Mouse (Mus musculus): ENCODE data around the gene AU015836. TPM values are rescaled to one million over a fixed set of nuclear protein-coding genes. Genes with fewer than 3 reads are reported as not detected.

The AU015836 gene
- polyA plus RNA-seq, 1 experiment from 2014 or later = not detected

DNA sequence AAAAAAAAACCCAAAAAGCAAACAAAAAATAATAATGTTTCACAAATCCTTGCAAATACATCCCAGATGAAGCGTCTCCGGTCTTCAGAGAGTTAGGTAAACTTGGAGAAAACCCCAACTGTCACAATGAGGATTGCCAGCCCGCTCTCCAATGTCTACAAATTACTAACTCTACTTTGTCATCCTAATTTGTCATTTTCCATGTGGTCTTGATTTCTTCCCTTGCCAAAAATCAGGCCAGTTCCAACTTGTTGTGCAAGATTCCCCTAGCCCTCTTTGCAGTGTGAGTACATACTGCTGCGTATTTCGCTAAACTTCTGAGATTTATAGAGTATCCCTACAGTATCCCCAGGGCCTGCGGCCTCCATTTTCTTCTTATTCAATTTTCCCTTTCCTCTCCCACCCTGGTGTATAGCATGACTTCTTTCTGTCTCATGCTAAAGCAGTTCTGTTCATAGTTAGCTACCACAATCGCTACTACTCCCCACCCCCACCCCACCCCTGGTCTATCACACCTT is 43.3 kb downstream of the AU015836 start:
- in situ Hi-C loops (cut with MboI; ENCODE audit: low pct_unique_long_range_greater_than_20kb) = no loop called here
- POLR2A ChIA-PET = no interaction called here
- DNase-seq (ENCODE audit: low read depth, low spot score) (no peak), ATAC-seq (no peak)
- CTCF ChIA-PET = no interaction called here
- no peaks in the 10 kb centered on the region for H3K27me3 ChIP-seq
- TF ChIP-seq CTCF (IDR thresholded peaks at IDR 0.05) = no peak

DNA sequence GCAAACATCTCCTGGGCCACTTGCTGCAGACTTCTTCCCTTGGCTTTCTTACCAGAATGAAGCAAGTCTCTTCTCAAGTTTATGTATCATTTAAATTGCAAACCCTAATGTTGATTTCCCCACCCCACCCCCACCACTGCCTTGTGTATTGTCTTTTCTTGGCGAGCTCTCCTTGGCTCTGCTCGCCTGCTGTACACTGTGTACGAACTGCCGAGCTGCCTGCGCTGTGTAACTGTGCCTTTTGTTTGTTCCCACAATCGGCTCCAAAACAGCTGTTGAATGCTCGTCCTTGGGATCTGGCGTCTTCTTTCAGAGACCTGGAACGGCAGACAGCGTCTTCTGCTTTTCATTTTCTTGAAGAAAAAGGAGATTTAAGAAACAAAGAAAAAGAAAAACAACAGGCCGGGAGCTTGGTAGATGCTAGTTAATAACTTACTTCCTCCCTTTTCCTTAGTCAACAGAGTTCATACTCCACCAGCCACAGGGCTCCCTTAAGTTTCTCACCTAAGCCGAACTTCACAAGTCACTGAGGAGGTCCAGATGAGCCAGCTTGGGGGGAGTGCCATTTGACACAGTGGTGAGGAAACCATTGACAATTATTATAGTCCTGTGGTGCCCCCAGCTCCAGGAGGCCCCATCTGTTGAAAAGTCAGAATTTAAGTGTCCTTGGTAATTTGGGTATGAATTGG is 44.2 kb downstream of the AU015836 start:
- in situ Hi-C loops (cut with MboI; ENCODE audit: low pct_unique_long_range_greater_than_20kb) = no loop called here
- DNase-seq (ENCODE audit: low read depth, low spot score) = no peak
- POLR2A ChIA-PET = no interaction called here
- CTCF ChIA-PET = interaction anchor here (1.0 to 1.4 kb wide), 2 partner anchors 12 to 21 kb away, joined by 3 to 4 read pairs; no protein-coding TSS in a partner anchor
- no peaks in the 10 kb centered on the region for H3K27me3 ChIP-seq
- TF ChIP-seq CTCF (IDR thresholded peaks at IDR 0.05) = no peak
- ATAC-seq = no peak

DNA sequence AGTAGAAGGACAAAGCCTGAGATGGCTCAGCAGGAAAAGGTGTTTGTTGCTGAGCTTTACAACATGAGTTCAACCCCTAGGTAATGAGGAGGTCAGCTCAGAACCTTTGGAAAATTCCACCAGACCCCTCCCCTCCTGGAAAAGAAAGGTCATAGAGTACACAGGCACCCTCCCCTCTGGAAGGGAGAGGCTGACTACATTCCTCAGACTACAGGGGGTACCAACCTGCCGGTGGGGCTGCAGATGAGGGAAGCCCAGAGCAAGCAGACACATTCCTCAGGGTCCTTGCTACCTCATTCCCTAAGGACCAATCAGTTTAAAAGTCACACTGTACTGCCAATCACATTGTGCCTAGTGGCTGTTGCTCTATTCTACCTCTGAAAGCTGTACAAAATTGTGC is 48.4 kb downstream of the AU015836 start:
- POLR2A ChIA-PET = no interaction called here
- DNase-seq (ENCODE audit: low read depth, low spot score) (no peak), ATAC-seq (no peak)
- TF ChIP-seq CTCF (IDR thresholded peaks at IDR 0.05) = no peak
- CTCF ChIA-PET = no interaction called here
- in situ Hi-C loops (cut with MboI; ENCODE audit: low pct_unique_long_range_greater_than_20kb) = no loop called here
- no peaks in the 10 kb centered on the region for H3K27me3 ChIP-seq

DNA sequence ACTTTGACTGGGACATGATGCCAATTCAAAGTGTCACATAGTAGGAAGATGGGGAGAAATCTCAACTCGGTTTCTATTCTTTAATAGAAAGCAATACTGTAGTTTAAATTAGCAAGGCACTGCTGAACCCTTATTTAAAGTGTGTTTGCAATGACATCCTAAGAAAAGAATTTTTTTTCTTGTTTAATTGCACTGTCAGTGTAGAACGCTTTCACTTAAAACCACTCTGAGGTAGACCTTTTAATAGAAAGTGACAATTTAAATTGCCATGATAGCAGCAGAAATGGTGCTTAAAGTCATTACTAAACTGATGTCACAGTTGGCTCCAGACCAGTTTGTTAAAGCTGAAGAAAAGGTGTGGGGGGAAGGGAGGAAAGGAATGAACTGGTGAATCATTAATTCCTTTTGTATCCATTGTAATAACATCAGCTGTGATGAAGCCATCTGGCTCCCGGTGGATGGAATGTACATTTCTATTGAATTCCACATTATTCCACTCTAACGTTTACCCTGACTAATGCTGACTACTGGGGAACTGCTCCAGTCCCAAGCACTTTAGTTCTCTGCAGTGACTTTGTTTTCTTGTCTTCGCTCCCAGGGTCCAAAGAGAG is 53.9 kb downstream of the AU015836 start:
- ChIA-PET CTCF (interaction anchor here (0.7 to 1.5 kb wide), 3 partner anchors 8 to 65 kb away, joined by 3 to 5 read pairs (median 3); no protein-coding TSS in a partner anchor), POLR2A (no interaction called here)
- ATAC-seq (peak; percentile 80), DNase-seq (ENCODE audit: low read depth, low spot score) (no peak)
- H3K27me3 ChIP-seq = no peaks in the 10 kb centered on the region
- peak; percentile 27 for TF ChIP-seq CTCF (IDR thresholded peaks at IDR 0.05)
- in situ Hi-C loops (cut with MboI; ENCODE audit: low pct_unique_long_range_greater_than_20kb) = no loop called here

Other genes starting within 250 kb of the AU015836 start
- gene Pdk3, start 136.5 kb upstream of the AU015836 start, polyA plus RNA-seq (2021) = 38.7 TPM
- gene Zfx, start 155.0 kb downstream of the AU015836 start, polyA plus RNA-seq (2021) = 22.4 TPM
- gene Eif2s3x, start 244.2 kb downstream of the AU015836 start, polyA plus RNA-seq (2021) = 117 TPM